13 mouse cellular contexts compared by ENCODE assay signal in genomic region chr16:50689525-50689924, GRCm38 (mm10).
DNase-seq lines count a peak whose midpoint lies in the region; ATAC-seq and TF ChIP-seq lines count a peak whose summit lies in the region.
"Had no signal": no experiment of that assay in that cellular context is flagged by ENCODE, and none has a peak within 500 bp of the region (broad histone marks: within the 10 kb centered on the region; RNA-seq: fewer than 3 reads in every experiment).

No protein-coding gene starts in this region.

- no peak for TF ChIP-seq POLR2A in brain, embryonic 14.5 days (IDR thresholded peaks at IDR 0.05; ENCODE audit: borderline replicate concordance, extremely low read depth, insufficient read depth, insufficient read length, poor library complexity, severe bottlenecking)

- 50% methylated on average over 10 of the region's 10 CpGs for WGBS in heart, embryonic 11.5 days (ENCODE audit: insufficient replicate concordance)
- 47% methylated on average over 10 of the region's 10 CpGs for WGBS in lung, embryonic 14.5 days
- WGBS in macrophage (ENCODE audit: missing documents), result 52% methylated on average over 10 of the region's 10 CpGs

- no peaks in the 10 kb centered on the region for H3K4me1 ChIP-seq in heart, embryonic 11.5 days (ENCODE audit: control insufficient read depth, insufficient read depth, low read length)
- H3K4me1 ChIP-seq in lung, embryonic 14.5 days (ENCODE audit: insufficient read depth), result no peaks in the 10 kb centered on the region

- H3K4me3 ChIP-seq in heart, embryonic 11.5 days (ENCODE audit: low read depth, low read length), result peak overlapping the region; percentile 22
- peak overlapping the region; percentile 27 for H3K4me3 ChIP-seq in lung, embryonic 14.5 days (ENCODE audit: low read depth, low read length)
- peak overlapping the region; percentile 35 for H3K4me3 ChIP-seq in macrophage (ENCODE audit: inconsistent target)

- no peaks in the 10 kb centered on the region for H3K79me2 ChIP-seq in macrophage (ENCODE audit: inconsistent target)

- H3K4me2 ChIP-seq in heart, embryonic 11.5 days, result peak overlapping the region; percentile 56
- H3K4me2 ChIP-seq in lung, embryonic 14.5 days, result peak overlapping the region; percentile 54

- TF ChIP-seq CTCF in lung, embryonic 14.5 days (IDR thresholded peaks at IDR 0.05; ENCODE audit: low read depth), result no peak
- no peak for TF ChIP-seq CTCF in brain, embryonic 14.5 days (IDR thresholded peaks at IDR 0.05; ENCODE audit: borderline replicate concordance, extremely low read depth, insufficient read depth, insufficient read length)

- no peak overlapping the region for H3K27ac ChIP-seq in heart, embryonic 11.5 days (ENCODE audit: low read depth, low read length)
- H3K27ac ChIP-seq in lung, embryonic 14.5 days (ENCODE audit: low read depth), result no peak overlapping the region
- no peak overlapping the region for H3K27ac ChIP-seq in macrophage

- H3K9me3 ChIP-seq in heart, embryonic 11.5 days (replicated peaks; ENCODE audit: control insufficient read depth, low read length), result no peaks in the 10 kb centered on the region
- no peaks in the 10 kb centered on the region for H3K9me3 ChIP-seq in lung, embryonic 14.5 days (ENCODE audit: low read depth, low read length)

- no peak for ATAC-seq in heart, embryonic 11.5 days (replicated peaks; ENCODE audit: insufficient number of reproducible peaks, low FRiP score, low TSS enrichment)
- peak; percentile 47; the same call in 1 of the 2 replicates for ATAC-seq in lung, embryonic 14.5 days (ENCODE audit: insufficient read depth)

- H3K36me3 ChIP-seq in heart, embryonic 11.5 days (ENCODE audit: control insufficient read depth, insufficient read depth, low read length), result no peaks in the 10 kb centered on the region
- H3K36me3 ChIP-seq in lung, embryonic 14.5 days (ENCODE audit: insufficient read depth), result no peaks in the 10 kb centered on the region
- no peaks in the 10 kb centered on the region for H3K36me3 ChIP-seq in macrophage (ENCODE audit: inconsistent target)

- no peak for DNase-seq in heart, postnatal 4 days
- no peak for DNase-seq in lung, embryonic 14.5 days
- DNase-seq in lung, postnatal 4 days, result no peak
- peak; percentile 5 for DNase-seq in brain, embryonic 14.5 days (ENCODE audit: low read depth)
- no peak for DNase-seq in adrenal gland, postnatal 25 days
- DNase-seq in layer of hippocampus, adult 8-10 months (ENCODE audit: low spot score in 2 of 2), result no peak
- DNase-seq: adrenal gland, adult 8-10 months; cerebellum, postnatal 25 days; kidney, adult 18-20 months; right cerebral cortex, postnatal 4 days; thymus, postnatal 25 days had no signal

- H3K27me3 ChIP-seq in heart, embryonic 11.5 days (ENCODE audit: control insufficient read depth, insufficient read depth, low read length), result no peaks in the 10 kb centered on the region
- H3K27me3 ChIP-seq in lung, embryonic 14.5 days (ENCODE audit: insufficient read depth, low read length), result no peaks in the 10 kb centered on the region

- H3K9ac ChIP-seq in heart, embryonic 11.5 days (ENCODE audit: low read depth, low read length), result 0 out of 2 replicates have a peak overlapping the region, but pooled peaks have one; percentile 34
- no peak overlapping the region for H3K9ac ChIP-seq in lung, embryonic 14.5 days
